Mouse (Mus musculus) liver, embryonic 16.5 days (tissue): ENCODE data around the gene Clasp1. TPM values are rescaled to one million over a fixed set of nuclear protein-coding genes. Genes with fewer than 3 reads are reported as not detected.

Source experiments
- ATAC-seq: fragments of 200-750 bp; cut with Nextera tagmentation; 2 replicates; pipeline ENCODE4 v1.8.0; 2017; ENCODE audit warnings: low read depth, mild to moderate bottlenecking, moderate number of reproducible peaks, moderate library complexity
- H3K27ac ChIP-seq: fragments of 300-500 bp; sonication (generic); 2 replicates; pipeline ENCODE4 v1.5.1; 2014; ENCODE audit warnings: mild to moderate bottlenecking, low read length
- H3K27me3 ChIP-seq: fragments of 300-500 bp; sonication (generic); 2 replicates; pipeline ENCODE4 v1.6.1; 2014; ENCODE audit warnings: low read depth, low read length, mixed read lengths; ENCODE audit not compliant: control insufficient read depth, insufficient read depth
- H3K36me3 ChIP-seq: fragments of 300-500 bp; sonication (generic); 2 replicates; pipeline ENCODE4 v1.6.1; 2014; ENCODE audit warnings: mild to moderate bottlenecking; ENCODE audit not compliant: control insufficient read depth, insufficient read depth
- H3K4me1 ChIP-seq: fragments of 300-500 bp; sonication (generic); 2 replicates; pipeline ENCODE4 v1.6.1; 2014; ENCODE audit warnings: low read depth, low read length, mixed read lengths; ENCODE audit not compliant: control insufficient read depth
- H3K4me2 ChIP-seq: fragments of 300-500 bp; sonication (generic); 2 replicates; pipeline ENCODE4 v1.6.1; 2014; ENCODE audit warnings: low read depth, low read length, mixed read lengths
- H3K4me3 ChIP-seq: fragments of 300-500 bp; sonication (generic); 2 replicates; pipeline ENCODE4 v1.5.1; 2014; ENCODE audit warnings: low read depth, mild to moderate bottlenecking, low read length
- H3K9ac ChIP-seq: fragments of 300-500 bp; sonication (generic); 2 replicates; pipeline ENCODE4 v1.6.1; 2014; ENCODE audit warnings: low read depth, low read length
- H3K9me3 ChIP-seq: fragments of 300-500 bp; sonication (generic); replicated peaks from 2 replicates; pipeline ENCODE4 v1.6.1; 2016; ENCODE audit warnings: low read length; ENCODE audit not compliant: control insufficient read depth
- WGBS: fragments of 180-500 bp; shearing (Covaris S2); extraction: QIAGEN DNeasy Blood & Tissue Kit; methylation state at CpG from one replicate; pipeline ENCODE4 v1.1.7; 2014; ENCODE audit not compliant: insufficient replicate concordance; 5-methylcytosine and 5-hydroxymethylcytosine counted together
- polyA plus RNA-seq: library from polyadenylated mRNA; unstranded; fragments of >200 nt; fragmentation: Nextera tagmentation; extraction: Ambion mirVana; gene quantifications from 2 replicates; pipeline ENCODE4 v1.2.1, GENCODE M21; 2015

The Clasp1 gene
- polyA plus RNA-seq, 1 experiment from 2014 or later = 11.2 TPM

GRCm38 (mm10) chr1:118648015-118648414 lies 259.2 kb downstream of the Clasp1 start:
- H3K27me3 ChIP-seq = no peaks in the 10 kb centered on the region
- H3K4me1 ChIP-seq = no peaks in the 10 kb centered on the region; the same call in 1 of the 2 replicates
- no peak overlapping the region for H3K27ac ChIP-seq
- H3K4me3 ChIP-seq = no peak overlapping the region
- H3K36me3 ChIP-seq = no peaks in the 10 kb centered on the region
- no peak overlapping the region for H3K4me2 ChIP-seq
- no peak overlapping the region for H3K9ac ChIP-seq
- ATAC-seq = no peak
- 24% methylated on average over 3 of the region's 3 CpGs for WGBS
- no peaks in the 10 kb centered on the region for H3K9me3 ChIP-seq

GRCm38 (mm10) chr1:118649933-118650770 lies 261.3 kb downstream of the Clasp1 start:
- no peak for ATAC-seq
- Histone ChIP-seq H3K9me3 (no peaks in the 10 kb centered on the region), H3K4me3 (no peak overlapping the region), H3K4me1 (no peaks in the 10 kb centered on the region; the same call in 1 of the 2 replicates), H3K27me3 (no peaks in the 10 kb centered on the region), H3K4me2 (no peak overlapping the region), H3K9ac (no peak overlapping the region), H3K27ac (no peak overlapping the region), H3K36me3 (no peaks in the 10 kb centered on the region)
- 61% methylated on average over 9 of the region's 9 CpGs for WGBS

GRCm38 (mm10) chr1:118650771-118651080 lies 261.9 kb downstream of the Clasp1 start:
- Histone ChIP-seq H3K4me3 (no peak overlapping the region), H3K9ac (no peak overlapping the region), H3K4me2 (no peak overlapping the region), H3K4me1 (no peaks in the 10 kb centered on the region; the same call in 1 of the 2 replicates), H3K27me3 (no peaks in the 10 kb centered on the region), H3K9me3 (no peaks in the 10 kb centered on the region), H3K27ac (no peak overlapping the region), H3K36me3 (no peaks in the 10 kb centered on the region)
- 47% methylated on average over 3 of the region's 3 CpGs for WGBS
- no peak for ATAC-seq

GRCm38 (mm10) chr1:118658716-118659115 lies 269.9 kb downstream of the Clasp1 start:
- Histone ChIP-seq H3K9ac (no peak overlapping the region), H3K4me3 (no peak overlapping the region), H3K27me3 (no peaks in the 10 kb centered on the region), H3K36me3 (no peaks in the 10 kb centered on the region), H3K27ac (no peak overlapping the region), H3K4me2 (no peak overlapping the region), H3K9me3 (no peaks in the 10 kb centered on the region), H3K4me1 (no peaks in the 10 kb centered on the region)
- ATAC-seq = no peak
- 63% methylated on average over 6 of the region's 6 CpGs for WGBS

- ATAC-seq = no peak
- WGBS = 52% methylated on average over 3 of the region's 3 CpGs
Observed at GRCm38 (mm10) chr1:118660880-118661465, 272.1 kb downstream of the Clasp1 start.

More at GRCm38 (mm10) chr1:118660880-118661465, 272.1 kb downstream of the Clasp1 start:
- Histone ChIP-seq H3K36me3 (no peaks in the 10 kb centered on the region), H3K4me2 (no peak overlapping the region), H3K4me3 (no peak overlapping the region), H3K27me3 (no peaks in the 10 kb centered on the region), H3K27ac (no peak overlapping the region), H3K9ac (no peak overlapping the region), H3K4me1 (no peaks in the 10 kb centered on the region), H3K9me3 (no peaks in the 10 kb centered on the region)

Other genes with a start within 250 kb of the Clasp1 start
- gene Gm29106, start 212.5 kb upstream of the Clasp1 start, polyA plus RNA-seq = not detected in 2 replicates
- gene Tsn, start 77.3 kb upstream of the Clasp1 start, polyA plus RNA-seq = 119 and 127 TPM in 2 replicates
- 31.6 and 32.3 TPM in 2 replicates for gene Nifk, start 67.2 kb upstream of the Clasp1 start, polyA plus RNA-seq
- gene Tfcp2l1, start 238.9 kb downstream of the Clasp1 start, polyA plus RNA-seq = 0.82 and 1.2 TPM in 2 replicates